Mouse (Mus musculus) CH12.LX (cell line): Measurements from ENCODE around the gene Traf1. TPM values are rescaled to one million over a fixed set of nuclear protein-coding genes. Genes with fewer than 3 reads are reported as not detected.

Experiments used
- DNase-seq: peaks from one replicate; pipeline ENCODE4 v3.0.0-alpha.2; 2013; ENCODE audit errors: extremely low read depth
- H3K27ac ChIP-seq: 2 replicates; pipeline ENCODE4 v1.5.1; 2012; ENCODE audit warnings: low read depth, mild to moderate bottlenecking, control low read depth, moderate library complexity; ENCODE audit not compliant: insufficient read depth
- H3K27me3 ChIP-seq: replicated peaks from 2 replicates; pipeline ENCODE3; 2012; ENCODE audit warnings: inconsistent platforms
- H3K36me3 ChIP-seq, 2 experiments: replicated peaks in 1 of 2; 2 replicates each; pipeline versions ENCODE3 to v1.6.1; 2012; ENCODE audit warnings: inconsistent platforms in 1 of 2, low read length in 1 of 2, mild to moderate bottlenecking in 1 of 2, mixed read lengths in 1 of 2, moderate library complexity in 1 of 2; ENCODE audit not compliant: control insufficient read depth in 1 of 2, insufficient read depth in 1 of 2
- H3K4me1 ChIP-seq, 2 experiments: 2 replicates each; pipeline ENCODE4 v1.6.1; 2012; ENCODE audit warnings: inconsistent platforms in 1 of 2, moderate library complexity in 1 of 2; ENCODE audit not compliant: insufficient read depth in 2 of 2, control insufficient read depth in 1 of 2
- H3K4me2 ChIP-seq: 2 replicates; pipeline ENCODE4 v1.6.1; 2012; ENCODE audit warnings: low read depth, mild to moderate bottlenecking, control low read depth; ENCODE audit not compliant: poor library complexity, insufficient read depth, severe bottlenecking
- H3K4me3 ChIP-seq, 3 experiments: fragments of 150-350 bp in 1 of 3; sonication (generic) in 1 of 3; replicated peaks in 1 of 3; 2 replicates each; pipeline versions ENCODE3 to v1.5.1; 2011 to 2012; ENCODE audit warnings: low read depth in 2 of 3, low read length in 2 of 3, mild to moderate bottlenecking in 2 of 3, moderate library complexity in 2 of 3, control low read depth in 1 of 3, improper control_type of control experiment in 1 of 3, inconsistent platforms in 1 of 3, mixed read lengths in 1 of 3; ENCODE audit not compliant: poor library complexity in 1 of 3
- H3K79me2 ChIP-seq: replicated peaks from 2 replicates; pipeline ENCODE4 v1.6.1; 2012; ENCODE audit warnings: mild to moderate bottlenecking, moderate library complexity; ENCODE audit not compliant: control insufficient read depth, poor library complexity, insufficient read depth, severe bottlenecking; ENCODE audit errors: extremely low read depth
- H3K9ac ChIP-seq: 2 replicates; pipeline ENCODE4 v1.6.1; 2012; ENCODE audit warnings: low read depth, mild to moderate bottlenecking, control low read depth, moderate library complexity; ENCODE audit not compliant: insufficient read depth
- H3K9me3 ChIP-seq: replicated peaks from 2 replicates; pipeline ENCODE3; 2012; ENCODE audit warnings: low read length, inconsistent platforms, mixed read lengths
- CHD2 ChIP-seq: IDR thresholded peaks from 2 replicates; pipeline ENCODE4 v1.6.1; 2011; ENCODE audit warnings: low read length, improper control_type of control experiment
- CTCF ChIP-seq, 2 experiments: IDR thresholded peaks in 1 of 2; conservative IDR thresholded peaks in 1 of 2; 2 replicates each; pipeline ENCODE4 v1.5.1; 2011 to 2012; ENCODE audit warnings: low read depth in 2 of 2, low read length in 2 of 2, improper control_type of control experiment in 1 of 2, inconsistent platforms in 1 of 2, mild to moderate bottlenecking in 1 of 2, moderate library complexity in 1 of 2
- E2F4 ChIP-seq: IDR thresholded peaks from 2 replicates; pipeline ENCODE4 v1.6.1; 2011; ENCODE audit warnings: low read depth, low read length, improper control_type of control experiment; ENCODE audit not compliant: insufficient replicate concordance
- ELF1 ChIP-seq: IDR thresholded peaks from 2 replicates; pipeline ENCODE4 v1.6.1; 2014; ENCODE audit warnings: low read depth, mild to moderate bottlenecking, inconsistent platforms, low read length, improper control_type of control experiment
- GABPA ChIP-seq: IDR thresholded peaks from 2 replicates; pipeline ENCODE4 v1.6.1; 2012; ENCODE audit warnings: low read depth, low read length, improper control_type of control experiment, inconsistent platforms; ENCODE audit not compliant: insufficient replicate concordance
- HCFC1 ChIP-seq: IDR thresholded peaks from 2 replicates; pipeline ENCODE4 v1.6.1; 2012; ENCODE audit warnings: low read depth, mild to moderate bottlenecking, inconsistent platforms, low read length, improper control_type of control experiment
- JUN ChIP-seq: IDR thresholded peaks from 2 replicates; pipeline ENCODE4 v1.6.1; 2011; ENCODE audit warnings: low read depth, mild to moderate bottlenecking, low read length, improper control_type of control experiment, moderate library complexity; ENCODE audit not compliant: insufficient read depth
- KAT2A ChIP-seq: IDR thresholded peaks from 2 replicates; pipeline ENCODE4 v1.6.1; 2012; ENCODE audit warnings: low read length, improper control_type of control experiment, inconsistent platforms; ENCODE audit not compliant: insufficient replicate concordance
- MAFK ChIP-seq: IDR thresholded peaks from 2 replicates; pipeline ENCODE4 v1.6.1; 2011; ENCODE audit warnings: low read length, improper control_type of control experiment; ENCODE audit not compliant: insufficient replicate concordance
- MAX ChIP-seq: IDR thresholded peaks from 2 replicates; pipeline ENCODE4 v1.6.1; 2011; ENCODE audit warnings: low read length, improper control_type of control experiment
- MAZ ChIP-seq: IDR thresholded peaks from 2 replicates; pipeline ENCODE4 v1.6.1; 2012; ENCODE audit warnings: low read depth, mild to moderate bottlenecking, inconsistent platforms, low read length, improper control_type of control experiment, moderate library complexity
- MXI1 ChIP-seq: IDR thresholded peaks from 2 replicates; pipeline ENCODE4 v1.6.1; 2011; ENCODE audit warnings: mild to moderate bottlenecking, low read depth, low read length, improper control_type of control experiment
- MYC ChIP-seq: IDR thresholded peaks from 2 replicates; pipeline ENCODE4 v1.6.1; 2011; ENCODE audit warnings: low read depth, mild to moderate bottlenecking, improper control_type of control experiment, low read length
- NELFE ChIP-seq: IDR thresholded peaks from 2 replicates; pipeline ENCODE4 v1.6.1; 2011; ENCODE audit warnings: low read depth, low read length, improper control_type of control experiment
- POLR2A ChIP-seq: IDR thresholded peaks from 2 replicates; pipeline ENCODE4 v1.6.1; 2011; ENCODE audit warnings: low read depth, mild to moderate bottlenecking, improper control_type of control experiment, low read length
- RAD21 ChIP-seq: IDR thresholded peaks from 2 replicates; pipeline ENCODE4 v1.6.1; 2011; ENCODE audit warnings: low read depth, mild to moderate bottlenecking, low read length, improper control_type of control experiment, moderate library complexity
- SIN3A ChIP-seq: IDR thresholded peaks from 2 replicates; pipeline ENCODE4 v1.6.1; 2012; ENCODE audit warnings: low read length, improper control_type of control experiment, inconsistent platforms
- TBP ChIP-seq: conservative IDR thresholded peaks from 2 replicates; pipeline ENCODE4 v1.6.1; 2011; ENCODE audit warnings: low read depth, low read length, improper control_type of control experiment
- TCF12 ChIP-seq: IDR thresholded peaks from 2 replicates; pipeline ENCODE4 v1.6.1; 2014; ENCODE audit warnings: low read depth, mild to moderate bottlenecking, inconsistent platforms, low read length, improper control_type of control experiment
- USF1 ChIP-seq: IDR thresholded peaks from 2 replicates; pipeline ENCODE4 v1.6.1; 2014; ENCODE audit warnings: low read depth, mild to moderate bottlenecking, inconsistent platforms, low read length, improper control_type of control experiment
- ZC3H11A ChIP-seq: IDR thresholded peaks from 2 replicates; pipeline ENCODE4 v1.6.1; 2012; ENCODE audit warnings: low read depth, mild to moderate bottlenecking, inconsistent platforms, low read length, improper control_type of control experiment
- ZKSCAN1 ChIP-seq: IDR thresholded peaks from 2 replicates; pipeline ENCODE4 v1.6.1; 2012; ENCODE audit warnings: low read depth, inconsistent platforms, low read length, improper control_type of control experiment, borderline replicate concordance
- ZNF384 ChIP-seq: IDR thresholded peaks from 2 replicates; pipeline ENCODE4 v1.6.1; 2012; ENCODE audit warnings: low read depth, low read length, improper control_type of control experiment, inconsistent platforms
- dilution Hi-C: fragments of 300-500 bp; cut with MboI; formaldehyde crosslinking; loops from 2 replicates; pipeline ENCODE4 v1.14.3; 2020; ENCODE audit warnings: low sequenced_read_pairs; ENCODE audit not compliant: extremely low pct_unique_long_range_greater_than_20kb, extremely low pct_ligation_motif_present
- in situ Hi-C: fragments of 300-500 bp; cut with MboI; formaldehyde crosslinking; loops from 3 replicates; pipeline ENCODE4 v1.14.3; 2019; ENCODE audit warnings: low sequenced_read_pairs, low pct_ligation_motif_present, low pct_unique_long_range_greater_than_20kb, mixed read lengths
- polyA plus RNA-seq: library from polyadenylated mRNA; unstranded; fragments of >175 nt; gene quantifications from 2 replicates; pipeline ENCODE4 v1.2.1, GENCODE M21; 2012; ENCODE audit warnings: low read depth; ENCODE audit not compliant: insufficient read length
- total RNA-seq, 2 experiments: library from RNA; depleted of rRNA; stranded (reverse); fragments of 300-350 nt in 1 of 2; fragments of >200 nt in 1 of 2; gene quantifications; 2 replicates each; pipeline ENCODE4 v1.2.3; 2012 to 2014

The Traf1 gene
- total and polyA plus RNA-seq, 3 experiments = 47.9 to 151 (median 66.9) TPM

DNA sequence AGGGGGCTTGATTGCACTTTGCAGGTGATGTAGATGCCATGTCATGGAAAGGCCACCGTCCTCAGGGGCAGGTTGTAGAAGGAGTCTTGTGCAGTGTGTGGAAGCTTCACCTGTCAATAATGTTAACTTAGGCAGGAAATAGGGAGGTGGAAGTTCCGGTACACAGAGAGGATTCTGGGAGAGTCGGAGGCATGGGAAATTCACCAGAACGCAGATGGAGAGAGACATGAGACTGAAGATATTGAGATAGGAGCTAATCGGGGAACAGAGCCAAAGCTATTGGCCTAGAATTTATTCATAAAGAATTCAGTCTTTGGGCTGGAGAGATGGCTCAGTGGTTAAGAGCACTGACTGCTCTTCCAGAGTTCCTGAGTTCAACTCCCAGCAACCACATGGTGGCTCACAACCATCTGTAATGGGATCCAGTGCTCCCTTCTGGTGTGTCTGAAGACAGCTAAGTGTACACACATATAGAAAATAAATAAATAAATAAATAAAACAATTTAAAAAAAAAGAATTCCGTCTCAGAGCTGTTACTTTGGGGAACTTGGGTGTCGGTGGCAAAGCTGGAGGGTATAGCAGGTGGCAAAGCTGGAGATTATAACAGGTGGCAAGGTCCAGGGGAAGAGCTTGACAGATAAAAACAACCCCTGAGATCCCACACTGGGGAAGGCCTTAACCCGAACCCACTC lies 4.8 kb upstream of the Traf1 start:
- Histone ChIP-seq H3K27ac (peak overlapping the region; percentile 84), H3K4me2 (peak overlapping the region; percentile 90), H3K36me3 (no peaks in the 10 kb centered on the region), H3K9me3 (no peaks in the 10 kb centered on the region), H3K4me1 (peaks cover 24 to 63% of the 10 kb centered on the region in 2 experiments), H3K27me3 (no peaks in the 10 kb centered on the region), H3K79me2 (no peaks in the 10 kb centered on the region), H3K9ac (peak overlapping the region; percentile 65), H3K4me3 (peak overlapping the region; percentile 57 to 62 (median 59))
- peak; percentile 90 for DNase-seq
- in situ Hi-C loops (loop anchor here (10.0 kb wide), 3 partner anchors 52 to 172 kb away; partner anchors contain the start of genes AI182371, Cntrl, Phf19 and Rabepk), dilution Hi-C loops (no loop called here)
- TF ChIP-seq E2F4 (no peak), ZNF384 (no peak), TCF12 (peak; percentile 73; the same call in 1 of the 2 replicates), MAZ (0 out of 2 replicates have a peak, but pooled peaks have one; percentile 43), NELFE (peak; percentile 69), ZC3H11A (no peak), HCFC1 (peak; percentile 84), ZKSCAN1 (no peak), POLR2A (peak; percentile 62), SIN3A (peak; percentile 42; the same call in 1 of the 2 replicates), GABPA (no peak), TBP (peak; percentile 91), MAFK (no peak), CTCF (conservative IDR thresholded peaks at IDR 0.05 in 1 of 2, IDR thresholded peaks at IDR 0.05 in 1 of 2; ENCODE audit: low read depth in 2 of 2, low read length in 2 of 2) (peak in 1 of 2 experiments; percentile 34; a peak in 2 of 4 replicates), MAX (peak; percentile 79), ELF1 (peak; percentile 75), CHD2 (0 out of 2 replicates have a peak, but pooled peaks have one; percentile 30), MXI1 (peak; percentile 48; the same call in 1 of the 2 replicates), KAT2A (peak; percentile 65; the same call in 1 of the 2 replicates), USF1 (no peak), MYC (peak; percentile 98), RAD21 (peak; percentile 3), JUN (no peak)
